Mouse (Mus musculus) lung, adult 2 months (tissue): ENCODE results near the gene Ilf3. TPM values are rescaled to one million over a fixed set of nuclear protein-coding genes. Genes with fewer than 3 reads are reported as not detected.

Source experiments
- DNase-seq: peaks from one replicate; pipeline ENCODE4 v3.0.0; 2022
- H3K4me1 ChIP-seq: fragments of 200-500 bp; 2 replicates; pipeline ENCODE4 v1.6.1; 2011; ENCODE audit warnings: low read length; ENCODE audit not compliant: control insufficient read depth, insufficient read depth
- H3K4me3 ChIP-seq: fragments of 200-500 bp; replicated peaks from 2 replicates; pipeline ENCODE3; 2011; ENCODE audit warnings: low read depth, mild to moderate bottlenecking, control low read depth, low read length; ENCODE audit errors: extremely low read depth
- CTCF ChIP-seq: fragments of 200-500 bp; IDR thresholded peaks from 2 replicates; pipeline ENCODE4 v1.5.1; 2011; ENCODE audit warnings: mild to moderate bottlenecking, low read length, control low read depth; ENCODE audit not compliant: insufficient read depth
- POLR2A ChIP-seq: fragments of 200-500 bp; IDR thresholded peaks from 2 replicates; pipeline ENCODE4 v1.6.1; 2011; ENCODE audit warnings: low read depth, mild to moderate bottlenecking, control low read depth, low read length, borderline replicate concordance; ENCODE audit errors: extremely low read depth
- WGBS: fragments of 180-500 bp; shearing (Covaris S2); methylation state at CpG from one replicate; pipeline ENCODE4 v1.1.7; 2018; 5-methylcytosine and 5-hydroxymethylcytosine counted together
- polyA plus RNA-seq: library from polyadenylated mRNA; depleted of rRNA; stranded (reverse); fragments of >200 nt; gene quantifications from 2 replicates; pipeline ENCODE4 v1.2.3, GENCODE M21; 2012

Gene Ilf3
- polyA plus RNA-seq, 1 experiment = 35.2 TPM

GRCm38 (mm10) chr9:21392646-21393175 lies 25.0 kb downstream of the Ilf3 start:
- Histone ChIP-seq H3K4me1 (no peaks in the 10 kb centered on the region), H3K4me3 (no peak overlapping the region)
- 91% methylated on average over 10 of the region's 10 CpGs for WGBS
- no peak for TF ChIP-seq CTCF
- no peak for TF ChIP-seq POLR2A
- DNase-seq = no peak

GRCm38 (mm10) chr9:21395692-21396091 lies 28.0 kb downstream of the Ilf3 start:
- no peak overlapping the region for H3K4me3 ChIP-seq
- H3K4me1 ChIP-seq = no peaks in the 10 kb centered on the region
- TF ChIP-seq POLR2A (no peak), CTCF (no peak)
- 85% methylated on average over 3 of the region's 3 CpGs for WGBS
- no peak for DNase-seq

- 97% methylated on average over 3 of the region's 3 CpGs for WGBS
- H3K4me3 ChIP-seq = no peak overlapping the region
- TF ChIP-seq POLR2A = no peak
- TF ChIP-seq CTCF = no peak
- DNase-seq = no peak
- H3K4me1 ChIP-seq = no peaks in the 10 kb centered on the region
Measured at GRCm38 (mm10) chr9:21397170-21397569, 29.5 kb downstream of the Ilf3 start.

- 92% methylated on average over 9 of the region's 9 CpGs for WGBS
- no peak overlapping the region for H3K4me3 ChIP-seq
- TF ChIP-seq POLR2A = no peak
- TF ChIP-seq CTCF = no peak
Measured at GRCm38 (mm10) chr9:21401042-21401441, 33.4 kb downstream of the Ilf3 start.

GRCm38 (mm10) chr9:21402764-21403253 lies 35.1 kb downstream of the Ilf3 start:
- WGBS = 81% methylated on average over 11 of the region's 11 CpGs
- DNase-seq = no peak
- TF ChIP-seq POLR2A (no peak), CTCF (no peak)

More at GRCm38 (mm10) chr9:21401042-21401441, 33.4 kb downstream of the Ilf3 start:
- DNase-seq = no peak
- no peaks in the 10 kb centered on the region for H3K4me1 ChIP-seq

GRCm38 (mm10) chr9:21403745-21404144 lies 36.1 kb downstream of the Ilf3 start:
- WGBS = 94% methylated on average over 5 of the region's 5 CpGs
- H3K4me3 ChIP-seq = no peak overlapping the region
- DNase-seq = no peak
- TF ChIP-seq CTCF (no peak), POLR2A (no peak)
- no peaks in the 10 kb centered on the region for H3K4me1 ChIP-seq

More at GRCm38 (mm10) chr9:21402764-21403253, 35.1 kb downstream of the Ilf3 start:
- no peak overlapping the region for H3K4me3 ChIP-seq
- no peaks in the 10 kb centered on the region for H3K4me1 ChIP-seq

- TF ChIP-seq CTCF (no peak), POLR2A (no peak)
- WGBS = 81% methylated on average over 4 of the region's 4 CpGs
- no peaks in the 10 kb centered on the region for H3K4me1 ChIP-seq
- H3K4me3 ChIP-seq = no peak overlapping the region
- no peak for DNase-seq
Measured at GRCm38 (mm10) chr9:21405525-21405924, 37.9 kb downstream of the Ilf3 start.

- no peak overlapping the region for H3K4me3 ChIP-seq
- DNase-seq = no peak
- no peak for TF ChIP-seq CTCF
- TF ChIP-seq POLR2A = no peak
- H3K4me1 ChIP-seq = no peaks in the 10 kb centered on the region
- 5% methylated on average over 4 of the region's 4 CpGs for WGBS
Measured at GRCm38 (mm10) chr9:21407951-21408350, 40.3 kb downstream of the Ilf3 start.

- TF ChIP-seq POLR2A = no peak
- DNase-seq = no peak
- Histone ChIP-seq H3K4me3 (no peak overlapping the region), H3K4me1 (no peaks in the 10 kb centered on the region)
- 59% methylated on average over 7 of the region's 7 CpGs for WGBS
Measured at GRCm38 (mm10) chr9:21408624-21409023, 41.0 kb downstream of the Ilf3 start.

GRCm38 (mm10) chr9:21409592-21410317 lies 42.1 kb downstream of the Ilf3 start:
- peak; percentile 86 for DNase-seq
- TF ChIP-seq POLR2A = no peak
- peak; percentile 89 for TF ChIP-seq CTCF
- H3K4me3 ChIP-seq = no peak overlapping the region
- WGBS = 27% methylated on average over 9 of the region's 9 CpGs
- no peaks in the 10 kb centered on the region for H3K4me1 ChIP-seq
